Mouse (Mus musculus): ENCODE data around the gene Gm765. TPM values are rescaled to one million over a fixed set of nuclear protein-coding genes. Genes with fewer than 3 reads are reported as not detected.

The Gm765 gene
- polyA plus RNA-seq, 1 experiment from 2014 or later = not detected

- H3K36me3 ChIP-seq (ENCODE audit: control insufficient read depth, insufficient read depth, low read length) = no peaks in the 10 kb centered on the region
- no peak overlapping the region for H3K4me2 ChIP-seq (ENCODE audit: low read depth, severe bottlenecking)
- no peak overlapping the region for H3K27ac ChIP-seq (replicated peaks; ENCODE audit: low read depth, low read length)
Observed at GRCm38 (mm10) chr6:98208051-98208450, 134.5 kb downstream of the Gm765 start.

DNA sequence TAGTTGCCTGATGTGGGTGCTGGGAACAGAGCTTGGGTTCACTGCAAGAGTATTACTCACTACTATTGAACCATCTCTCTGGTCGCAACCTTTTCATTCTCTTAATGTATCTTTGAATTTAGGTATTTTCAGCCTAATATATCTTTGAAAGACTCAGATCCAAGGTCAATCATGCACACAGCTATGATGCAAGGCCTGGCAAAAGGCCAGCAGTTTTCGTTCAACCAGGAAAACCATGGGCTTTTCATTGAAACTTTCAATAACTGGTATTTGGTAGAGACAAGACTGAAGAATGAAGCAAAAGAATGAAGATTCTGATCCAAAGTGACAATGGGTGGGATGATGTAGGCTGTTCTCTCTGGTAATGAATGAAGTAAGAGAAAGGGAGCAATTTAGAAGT lies 143.8 kb downstream of the Gm765 start:
- 91% methylated on average over 2 of the region's 2 CpGs for WGBS
- H3K27ac ChIP-seq (replicated peaks; ENCODE audit: low read depth, low read length) = no peak overlapping the region
- H3K4me1 ChIP-seq (ENCODE audit: control insufficient read depth, insufficient read depth, low read length) = no peaks in the 10 kb centered on the region
- no peaks in the 10 kb centered on the region for H3K27me3 ChIP-seq (ENCODE audit: control insufficient read depth, insufficient read depth, low read length)
- H3K36me3 ChIP-seq (ENCODE audit: control insufficient read depth, insufficient read depth, low read length) = no peaks in the 10 kb centered on the region
- H3K4me3 ChIP-seq (ENCODE audit: low read depth, low read length) = no peak overlapping the region
- H3K4me2 ChIP-seq (ENCODE audit: low read depth, severe bottlenecking) = no peak overlapping the region
- no peak overlapping the region for H3K9ac ChIP-seq (ENCODE audit: low read length)
- H3K9me3 ChIP-seq (ENCODE audit: control insufficient read depth, low read length) = no peaks in the 10 kb centered on the region
- ATAC-seq (ENCODE audit: insufficient number of reproducible peaks, low FRiP score, low TSS enrichment, low read depth) = no peak
- DNase-seq (ENCODE audit: low spot score) = no peak

More at GRCm38 (mm10) chr6:98208051-98208450, 134.5 kb downstream of the Gm765 start:
- Histone ChIP-seq H3K9ac (ENCODE audit: low read length) (no peak overlapping the region), H3K9me3 (ENCODE audit: control insufficient read depth, low read length) (no peaks in the 10 kb centered on the region), H3K4me1 (ENCODE audit: control insufficient read depth, insufficient read depth, low read length) (no peaks in the 10 kb centered on the region), H3K4me3 (ENCODE audit: low read depth, low read length) (no peak overlapping the region), H3K27me3 (ENCODE audit: control insufficient read depth, insufficient read depth, low read length) (no peaks in the 10 kb centered on the region)
- DNase-seq (ENCODE audit: low spot score) (no peak), ATAC-seq (ENCODE audit: insufficient number of reproducible peaks, low FRiP score, low TSS enrichment, low read depth) (no peak)
- WGBS = 94% methylated on average over 8 of the region's 8 CpGs

GRCm38 (mm10) chr6:98190745-98191442 lies 151.7 kb downstream of the Gm765 start:
- WGBS = 60% methylated on average over 8 of the region's 8 CpGs
- H3K9me3 ChIP-seq (ENCODE audit: control insufficient read depth, low read length) = no peaks in the 10 kb centered on the region
- H3K4me1 ChIP-seq (ENCODE audit: control insufficient read depth, insufficient read depth, low read length) = no peaks in the 10 kb centered on the region
- H3K36me3 ChIP-seq (ENCODE audit: control insufficient read depth, insufficient read depth, low read length) = no peaks in the 10 kb centered on the region
- DNase-seq (ENCODE audit: low spot score) = no peak
- no peak overlapping the region for H3K9ac ChIP-seq (ENCODE audit: low read length)
- no peak for ATAC-seq (ENCODE audit: insufficient number of reproducible peaks, low FRiP score, low TSS enrichment, low read depth)
- no peak overlapping the region for H3K4me3 ChIP-seq (ENCODE audit: low read depth, low read length)
- H3K27me3 ChIP-seq (ENCODE audit: control insufficient read depth, insufficient read depth, low read length) = no peaks in the 10 kb centered on the region
- H3K4me2 ChIP-seq (ENCODE audit: low read depth, severe bottlenecking) = no peak overlapping the region
- H3K27ac ChIP-seq (replicated peaks; ENCODE audit: low read depth, low read length) = no peak overlapping the region
